Mouse (Mus musculus): ENCODE measurements around the gene Kcnj1.

- TF ChIP-seq CTCF (IDR thresholded peaks at IDR 0.05; ENCODE audit: control insufficient read depth, insufficient read depth, insufficient read length), result no peak
- TF ChIP-seq MYOG (IDR thresholded peaks at IDR 0.05; ENCODE audit: control insufficient read depth, extremely low read depth, insufficient read length), result no peak
- TF ChIP-seq USF1 (IDR thresholded peaks at IDR 0.05; ENCODE audit: low read depth), result no peak
- no peak for TF ChIP-seq MYOD1 (IDR thresholded peaks at IDR 0.05; ENCODE audit: control insufficient read depth, insufficient read length, low read depth)
- TF ChIP-seq CEBPB (IDR thresholded peaks at IDR 0.05; ENCODE audit: low read depth), result no peak
- TF ChIP-seq MAX (IDR thresholded peaks at IDR 0.05), result no peak
- TF ChIP-seq FOSL1 (IDR thresholded peaks at IDR 0.05; ENCODE audit: insufficient read depth, low read length, poor library complexity, severe bottlenecking), result no peak
Measured at GRCm38 (mm10) chr9:32323610-32324009, 48.7 kb upstream of the Kcnj1 start.

All from C2C12 (cell line).